In the genomic region with DNA sequence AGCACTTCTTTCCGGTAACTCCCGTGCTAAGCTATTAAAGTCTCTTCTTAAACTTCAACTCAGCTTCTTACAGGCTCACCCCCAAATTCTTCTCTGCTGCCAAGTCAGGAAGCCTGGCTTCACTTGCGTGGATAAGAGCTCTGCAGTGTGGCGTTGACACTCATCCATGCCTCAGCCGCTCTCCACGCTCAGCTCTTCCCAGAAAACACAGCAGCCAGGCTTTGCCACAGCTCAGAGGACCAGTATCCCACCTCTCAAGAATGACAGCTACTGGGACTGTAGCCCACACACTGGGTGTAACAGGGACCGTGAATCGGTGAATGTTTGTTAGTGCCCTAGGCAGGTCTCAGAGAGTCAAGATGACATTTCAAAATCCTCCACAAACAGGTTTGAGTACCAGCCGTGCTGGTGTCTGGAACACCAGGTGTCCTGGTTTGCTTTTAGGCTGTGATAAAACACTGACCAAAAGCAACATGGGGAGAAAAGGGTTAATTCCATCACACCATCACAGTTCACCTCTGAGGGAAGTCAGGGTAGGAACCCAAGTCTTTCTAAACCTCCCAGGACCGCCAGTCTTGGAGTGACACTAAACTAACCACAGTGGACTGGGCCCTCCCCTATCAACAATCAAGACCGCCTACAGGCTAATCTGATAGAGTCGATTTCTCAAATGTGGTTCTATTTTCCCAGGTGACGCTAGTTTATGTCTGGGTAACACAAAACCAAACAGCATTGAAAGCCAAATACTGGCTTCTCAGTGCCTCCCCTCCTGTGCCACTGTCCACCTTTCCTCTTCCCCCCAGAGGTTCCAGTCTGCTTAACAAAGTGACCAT, we compare ENCODE assay signal across 15 mouse cellular contexts. TPM values are rescaled to one million over a fixed set of nuclear protein-coding genes. Genes with fewer than 3 reads are reported as not detected.
DNase-seq lines count a peak whose midpoint lies in the region; ATAC-seq and TF ChIP-seq lines count a peak whose summit lies in the region.
"Had no signal": no experiment of that assay in that cellular context is flagged by ENCODE, and none has a peak within 500 bp of the region (broad histone marks: within the 10 kb centered on the region; RNA-seq: fewer than 3 reads in every experiment).

No protein-coding gene starts in this region.

- no peak overlapping the region for H3K4me2 ChIP-seq in lung, embryonic 14.5 days
- H3K4me2 ChIP-seq: forebrain, embryonic 13.5 days; hindbrain, embryonic 14.5 days; neural tube, embryonic 12.5 days had no signal

- no peak overlapping the region for H3K4me3 ChIP-seq in heart, adult 2 months
- no peak overlapping the region for H3K4me3 ChIP-seq in lung, embryonic 14.5 days (ENCODE audit: low read depth, low read length)
- H3K4me3 ChIP-seq: forebrain, embryonic 13.5 days; neural tube, embryonic 12.5 days had no signal

- intact Hi-C loops in heart, adult 2 months (cut with DNase I) = no loop called here
- intact Hi-C loops in heart, postnatal 25 days (cut with DNase I) = no loop called here

- peak overlapping the region; percentile 32; the same call in 1 of the 2 replicates for H3K9ac ChIP-seq in heart, adult 2 months (ENCODE audit: low read depth, low read length)
- no peak overlapping the region for H3K9ac ChIP-seq in lung, embryonic 14.5 days
- H3K9ac ChIP-seq: forebrain, embryonic 13.5 days; hindbrain, embryonic 14.5 days; neural tube, embryonic 12.5 days had no signal

- 43% methylated on average over 13 of the region's 13 CpGs for WGBS in heart, adult 2 months
- 55% methylated on average over 13 of the region's 13 CpGs for WGBS in lung, embryonic 14.5 days

- TF ChIP-seq CTCF in heart, adult 2 months (IDR thresholded peaks at IDR 0.05) = no peak
- TF ChIP-seq CTCF in lung, embryonic 14.5 days (IDR thresholded peaks at IDR 0.05; ENCODE audit: low read depth) = no peak
- no peak for TF ChIP-seq CTCF in brain, embryonic 14.5 days (IDR thresholded peaks at IDR 0.05; ENCODE audit: borderline replicate concordance, extremely low read depth, insufficient read depth, insufficient read length)

- no peak for ATAC-seq in lung, embryonic 14.5 days (ENCODE audit: insufficient read depth)
- ATAC-seq in granulocyte monocyte progenitor cell, adult 5-6 weeks (replicated peaks; ENCODE audit: poor library complexity, severe bottlenecking) = no peak
- ATAC-seq: forebrain, embryonic 13.5 days had no signal

- 0 out of 2 replicates have a peak, but pooled peaks have one; percentile 11 for TF ChIP-seq EP300 in heart, adult 2 months (IDR thresholded peaks at IDR 0.05; ENCODE audit: insufficient read depth, low read depth, low read length)

- no peaks in the 10 kb centered on the region for H3K27me3 ChIP-seq in heart, adult 2 months (ENCODE audit: control insufficient read depth, insufficient read depth, low read length)
- H3K27me3 ChIP-seq in lung, embryonic 14.5 days (ENCODE audit: insufficient read depth, low read length) = no peaks in the 10 kb centered on the region
- H3K27me3 ChIP-seq: neural tube, embryonic 12.5 days had no signal

- no peak for TF ChIP-seq POLR2A in heart, adult 2 months (IDR thresholded peaks at IDR 0.05; ENCODE audit: insufficient read depth, low read depth, low read length)
- TF ChIP-seq POLR2A in brain, embryonic 14.5 days (IDR thresholded peaks at IDR 0.05; ENCODE audit: borderline replicate concordance, extremely low read depth, insufficient read depth, insufficient read length, poor library complexity, severe bottlenecking) = no peak

- DNase-seq in heart, adult 2 months = no peak
- no peak for DNase-seq in heart, postnatal 25 days (ENCODE audit: low spot score)
- peak; percentile 36 for DNase-seq in lung, embryonic 14.5 days
- no peak for DNase-seq in lung, postnatal 4 days
- peak; percentile 22 for DNase-seq in brain, embryonic 14.5 days (ENCODE audit: low read depth)
- DNase-seq in induced T-regulatory cell, adult 2 months (ENCODE audit: low read depth) = peak; percentile 68
- DNase-seq: adrenal gland, postnatal 25 days; kidney, adult 18-20 months; liver; thymus, postnatal 4 days had no signal

- no peaks in the 10 kb centered on the region; the same call in 1 of the 2 replicates for H3K36me3 ChIP-seq in heart, adult 2 months (ENCODE audit: control insufficient read depth, insufficient read depth, low read length)
- no peaks in the 10 kb centered on the region for H3K36me3 ChIP-seq in lung, embryonic 14.5 days (ENCODE audit: insufficient read depth)
- H3K36me3 ChIP-seq: neural tube, embryonic 12.5 days had no signal

- peaks cover 4% of the 10 kb centered on the region for H3K79me2 ChIP-seq in heart, adult 2 months (replicated peaks; ENCODE audit: control insufficient read depth, insufficient read depth, low read length)

- peak overlapping the region; percentile 65 for H3K27ac ChIP-seq in heart, adult 2 months
- no peak overlapping the region for H3K27ac ChIP-seq in lung, embryonic 14.5 days (ENCODE audit: low read depth)
- H3K27ac ChIP-seq: forebrain, embryonic 13.5 days; hindbrain, embryonic 14.5 days; macrophage; neural tube, embryonic 12.5 days had no signal

- H3K4me1 ChIP-seq in heart, adult 2 months (ENCODE audit: control insufficient read depth, insufficient read depth, low read length) = peaks cover 19% of the 10 kb centered on the region
- H3K4me1 ChIP-seq in lung, embryonic 14.5 days (ENCODE audit: insufficient read depth) = peaks cover 4% of the 10 kb centered on the region; the same call in 1 of the 2 replicates

- H3K9me3 ChIP-seq in lung, embryonic 14.5 days (ENCODE audit: low read depth, low read length) = no peaks in the 10 kb centered on the region
- H3K9me3 ChIP-seq: forebrain, embryonic 13.5 days; neural tube, embryonic 12.5 days had no signal

RNA-seq across cellular contexts. Expression of gene Gfod1, which starts 31.5 kb away (rescaled TPM):
- total RNA-seq in heart, adult 2 months (2021) = 10 to 100 TPM; 33.7 to 34.1 TPM
- polyA plus RNA-seq in heart, adult 2 months (2012; rRNA removed) = 9.5 and 19.2 TPM in 2 replicates
- total RNA-seq in heart, postnatal 25 days (2021) = 10 to 100 TPM; 35.3 to 36.0 TPM
- polyA plus RNA-seq in lung, embryonic 14.5 days (2014; fragmentation: Nextera tagmentation; extraction: Ambion mirVana) = 1.0 and 1.4 TPM in 2 replicates
- 5.6 and 9.8 TPM in 2 replicates for polyA plus RNA-seq in brain, embryonic 14.5 days (2012; rRNA removed)
- 13.2 and 13.9 TPM in 2 replicates for total RNA-seq in granulocyte monocyte progenitor cell, adult 5-6 weeks (2014; fragmentation: Nextera tagmentation)
- total RNA-seq in granulocyte monocyte progenitor cell, adult 5-6 weeks (2017) = 7.5 and 7.8 TPM in 2 replicates

Comparison
In these comparisons a context has a peak if more than half of its experiments do, and no peak if none do; other contexts are left out.
1. DNase-seq: peak in lung, embryonic 14.5 days (single experiment), brain, embryonic 14.5 days (single experiment) and induced T-regulatory cell, adult 2 months (single experiment); none in heart, adult 2 months (0 of 2), heart, postnatal 25 days (single experiment) and lung, postnatal 4 days (0 of 2).